Comparison of ENCODE assay signal across 8 mouse cellular contexts in genomic region chr10:12911981-12912530, GRCm38 (mm10). TPM values are rescaled to one million over a fixed set of nuclear protein-coding genes. Genes with fewer than 3 reads are reported as not detected.
DNase-seq lines count a peak whose midpoint lies in the region; ATAC-seq and TF ChIP-seq lines count a peak whose summit lies in the region.
"Had no signal": no experiment of that assay in that cellular context is flagged by ENCODE, and none has a peak within 500 bp of the region (broad histone marks: within the 10 kb centered on the region; RNA-seq: fewer than 3 reads in every experiment).

No protein-coding gene starts in this region.

- H3K9me3 ChIP-seq in ES-Bruce4 (replicated peaks; ENCODE audit: control insufficient read depth, insufficient read depth, low read length, poor library complexity, severe bottlenecking) = no peaks in the 10 kb centered on the region; the same call in none of the 2 replicates
- no peaks in the 10 kb centered on the region for H3K9me3 ChIP-seq in hindbrain, embryonic 15.5 days
- no peaks in the 10 kb centered on the region for H3K9me3 ChIP-seq in liver, embryonic 15.5 days (replicated peaks)

- no peak for TF ChIP-seq POLR2A in ES-Bruce4 (IDR thresholded peaks at IDR 0.05; ENCODE audit: insufficient read depth, low read length)

- peak overlapping the region; percentile 23; the same call in 1 of the 2 replicates for H3K9ac ChIP-seq in ES-Bruce4 (ENCODE audit: low read depth, poor library complexity, severe bottlenecking)
- H3K9ac ChIP-seq in hindbrain, embryonic 15.5 days = no peak overlapping the region
- no peak overlapping the region for H3K9ac ChIP-seq in liver, embryonic 15.5 days

- H3K36me3 ChIP-seq in C2C12 (ENCODE audit: control insufficient read depth, insufficient read depth) = no peaks in the 10 kb centered on the region
- no peaks in the 10 kb centered on the region for H3K36me3 ChIP-seq in ES-Bruce4 (ENCODE audit: control insufficient read depth, insufficient read depth, low read length, poor library complexity, severe bottlenecking)
- no peaks in the 10 kb centered on the region for H3K36me3 ChIP-seq in hindbrain, embryonic 15.5 days
- H3K36me3 ChIP-seq in liver, embryonic 15.5 days (replicated peaks) = no peaks in the 10 kb centered on the region

- peak overlapping the region; percentile 39; the same call in 1 of the 2 replicates for H3K27ac ChIP-seq in ES-Bruce4 (ENCODE audit: insufficient read depth, low read length)
- H3K27ac ChIP-seq in hindbrain, embryonic 15.5 days (replicated peaks) = 0 out of 2 replicates have a peak overlapping the region, but pooled peaks have one; percentile 34
- no peak overlapping the region for H3K27ac ChIP-seq in liver, embryonic 15.5 days (replicated peaks)

- peak overlapping the region; percentile 18 for H3K4me2 ChIP-seq in hindbrain, embryonic 15.5 days
- H3K4me2 ChIP-seq in liver, embryonic 15.5 days = peak overlapping the region; percentile 33; the same call in 1 of the 2 replicates

- 52% methylated on average over 11 of the region's 11 CpGs for WGBS in hindbrain, embryonic 15.5 days
- 32% methylated on average over 11 of the region's 11 CpGs for WGBS in liver, embryonic 15.5 days (ENCODE audit: insufficient replicate concordance)

- H3K4me1 ChIP-seq in ES-Bruce4 (ENCODE audit: control insufficient read depth, insufficient read depth, low read length) = no peaks in the 10 kb centered on the region
- H3K4me1 ChIP-seq in hindbrain, embryonic 15.5 days (replicated peaks) = no peaks in the 10 kb centered on the region
- H3K4me1 ChIP-seq in liver, embryonic 15.5 days (replicated peaks) = no peaks in the 10 kb centered on the region

- no peaks in the 10 kb centered on the region for H3K79me2 ChIP-seq in C2C12 (ENCODE audit: control insufficient read depth, insufficient read depth)

- no peaks in the 10 kb centered on the region for H3K27me3 ChIP-seq in C2C12 (ENCODE audit: control insufficient read depth, insufficient read depth, insufficient read length)
- no peaks in the 10 kb centered on the region for H3K27me3 ChIP-seq in ES-Bruce4 (ENCODE audit: control insufficient read depth, insufficient read depth, low read length, poor library complexity, severe bottlenecking)
- no peaks in the 10 kb centered on the region for H3K27me3 ChIP-seq in hindbrain, embryonic 15.5 days
- no peaks in the 10 kb centered on the region for H3K27me3 ChIP-seq in liver, embryonic 15.5 days

- H3ac ChIP-seq in C2C12 (ENCODE audit: control insufficient read depth, insufficient read length, low read depth) = peak overlapping the region; percentile 72

- H3K4me3 ChIP-seq in C2C12 (ENCODE audit: insufficient read depth, poor library complexity, severe bottlenecking) (no peak overlapping the region), ES-Bruce4 (ENCODE audit: low read depth, low read length) (0 out of 2 replicates have a peak overlapping the region, but pooled peaks have one; percentile 12)
- H3K4me3 ChIP-seq in hindbrain, embryonic 15.5 days = no peak overlapping the region
- H3K4me3 ChIP-seq in liver, embryonic 15.5 days (replicated peaks) = no peak overlapping the region
- H3K4me3 ChIP-seq: erythroblast, embryonic 14.5 days had no signal

- peak; percentile 17 to 24 for DNase-seq in frontal cortex, postnatal 14 days (ENCODE audit: low spot score in 2 of 2)
- peak; percentile 8 for DNase-seq in ovary, postnatal 10 days (ENCODE audit: low spot score)
- DNase-seq in embryo, embryonic 9.5 days (ENCODE audit: extremely low spot score) = no peak

- no peak for TF ChIP-seq EP300 in ES-Bruce4 (IDR thresholded peaks at IDR 0.05; ENCODE audit: insufficient read depth, low read depth, low read length)

- TF ChIP-seq CTCF in C2C12 (IDR thresholded peaks at IDR 0.05; ENCODE audit: control insufficient read depth, insufficient read depth, insufficient read length) (no peak), ES-Bruce4 (IDR thresholded peaks at IDR 0.05; ENCODE audit: low read depth, low read length) (no peak)

- H3K79me3 ChIP-seq in C2C12 (ENCODE audit: low read depth) = no peaks in the 10 kb centered on the region

- ATAC-seq in hindbrain, embryonic 15.5 days (ENCODE audit: low FRiP score, low read depth) = peak; percentile 82
- no peak for ATAC-seq in liver, embryonic 15.5 days (ENCODE audit: insufficient read depth)

TF ChIP-seq in C2C12, 6 proteins besides CTCF, POLR2A, EP300 and RAD21:
- no peak for TF ChIP-seq MYOG (IDR thresholded peaks at IDR 0.05; ENCODE audit: control insufficient read depth, extremely low read depth, insufficient read length)
- TF ChIP-seq CEBPB (IDR thresholded peaks at IDR 0.05; ENCODE audit: low read depth) = peak; percentile 52
- peak; percentile 95 for TF ChIP-seq MYOD1 (IDR thresholded peaks at IDR 0.05; ENCODE audit: control insufficient read depth, insufficient read length, low read depth)
- no peak for TF ChIP-seq USF1 (IDR thresholded peaks at IDR 0.05; ENCODE audit: low read depth)
- peak; percentile 52 for TF ChIP-seq MAX (IDR thresholded peaks at IDR 0.05)
- TF ChIP-seq FOSL1 (IDR thresholded peaks at IDR 0.05; ENCODE audit: insufficient read depth, low read length, poor library complexity, severe bottlenecking) = no peak

RNA-seq across cellular contexts. Expression of gene Utrn, which starts 42.9 kb away (rescaled TPM):
- polyA plus RNA-seq in C2C12 (2012; fragmentation: generic; extraction: Trizol) (10.5 TPM), ES-Bruce4 (2011; ENCODE audit: insufficient read depth, insufficient read length, low read depth, missing spikeins) (159 and 161 TPM in 2 replicates)
- 25.6 and 30.2 TPM in 2 replicates for polyA plus RNA-seq in hindbrain, embryonic 15.5 days (2015; fragmentation: Nextera tagmentation; extraction: Ambion mirVana)
- polyA plus RNA-seq in liver, embryonic 15.5 days (2015; fragmentation: Nextera tagmentation; extraction: Ambion mirVana) = 8.2 and 10.0 TPM in 2 replicates

RNA-seq across cellular contexts. Expression of gene Stx11, which starts 52.0 kb away (rescaled TPM):
- polyA plus RNA-seq in C2C12 (2012; fragmentation: generic; extraction: Trizol) = 2.5 TPM
- polyA plus RNA-seq in ES-Bruce4 (2011; ENCODE audit: insufficient read depth, insufficient read length, low read depth, missing spikeins) = 2.1 and 5.0 TPM in 2 replicates
- 1.8 and 2.0 TPM in 2 replicates for polyA plus RNA-seq in hindbrain, embryonic 15.5 days (2015; fragmentation: Nextera tagmentation; extraction: Ambion mirVana)
- polyA plus RNA-seq in liver, embryonic 15.5 days (2015; fragmentation: Nextera tagmentation; extraction: Ambion mirVana) = 9.7 and 10.6 TPM in 2 replicates
